Comparison of ENCODE assay signal across 20 mouse cellular contexts in genomic region chr8:112269214-112269566, GRCm38 (mm10).
A peak's percentile ranks its signal among the peaks of the same experiment; 100 is the strongest.
DNase-seq lines count a peak whose midpoint lies in the region; ATAC-seq and TF ChIP-seq lines count a peak whose summit lies in the region.
"Had no signal": no experiment of that assay in that cellular context is flagged by ENCODE, and none has a peak within 500 bp of the region (broad histone marks: within the 10 kb centered on the region; RNA-seq: fewer than 3 reads in every experiment).

No protein-coding gene starts in this region.

- H3K9ac ChIP-seq in forebrain, embryonic 12.5 days, result no peak overlapping the region
- H3K9ac ChIP-seq in forebrain, postnatal 0 days, result no peak overlapping the region
- no peak overlapping the region for H3K9ac ChIP-seq in neural tube, embryonic 13.5 days
- H3K9ac ChIP-seq: embryonic facial prominence, embryonic 15.5 days; heart, embryonic 12.5 days; limb, embryonic 13.5 days; liver, embryonic 15.5 days had no signal

- peaks cover 14% of the 10 kb centered on the region for H3K4me1 ChIP-seq in forebrain, embryonic 12.5 days
- no peaks in the 10 kb centered on the region; the same call in 1 of the 2 replicates for H3K4me1 ChIP-seq in forebrain, postnatal 0 days (ENCODE audit: insufficient read depth)
- peaks cover 15% of the 10 kb centered on the region for H3K4me1 ChIP-seq in midbrain, embryonic 10.5 days
- peaks cover 16% of the 10 kb centered on the region for H3K4me1 ChIP-seq in neural tube, embryonic 13.5 days (replicated peaks)
- H3K4me1 ChIP-seq: embryonic facial prominence, embryonic 15.5 days; heart, embryonic 12.5 days; limb, embryonic 13.5 days; liver, embryonic 15.5 days had no signal

- no peaks in the 10 kb centered on the region; the same call in 1 of the 2 replicates for H3K27me3 ChIP-seq in forebrain, embryonic 12.5 days
- no peaks in the 10 kb centered on the region for H3K27me3 ChIP-seq in forebrain, postnatal 0 days (ENCODE audit: insufficient read depth, low read length)
- no peaks in the 10 kb centered on the region for H3K27me3 ChIP-seq in midbrain, embryonic 10.5 days (ENCODE audit: low read depth, poor library complexity, severe bottlenecking)
- H3K27me3 ChIP-seq in neural tube, embryonic 13.5 days, result no peaks in the 10 kb centered on the region; the same call in 1 of the 2 replicates
- H3K27me3 ChIP-seq: embryonic facial prominence, embryonic 15.5 days; heart, embryonic 12.5 days; limb, embryonic 13.5 days; liver, embryonic 15.5 days had no signal

- no peaks in the 10 kb centered on the region for H3K36me3 ChIP-seq in forebrain, embryonic 12.5 days (replicated peaks)
- H3K36me3 ChIP-seq in forebrain, postnatal 0 days (ENCODE audit: insufficient read depth), result no peaks in the 10 kb centered on the region
- no peaks in the 10 kb centered on the region for H3K36me3 ChIP-seq in midbrain, embryonic 10.5 days
- no peaks in the 10 kb centered on the region for H3K36me3 ChIP-seq in neural tube, embryonic 13.5 days
- H3K36me3 ChIP-seq: embryonic facial prominence, embryonic 15.5 days; G1E; heart, embryonic 12.5 days; limb, embryonic 13.5 days; liver, embryonic 15.5 days had no signal

- no peaks in the 10 kb centered on the region for H3K9me3 ChIP-seq in forebrain, embryonic 12.5 days
- H3K9me3 ChIP-seq in forebrain, postnatal 0 days (ENCODE audit: low read length), result no peaks in the 10 kb centered on the region
- no peaks in the 10 kb centered on the region for H3K9me3 ChIP-seq in midbrain, embryonic 10.5 days (replicated peaks)
- no peaks in the 10 kb centered on the region for H3K9me3 ChIP-seq in neural tube, embryonic 13.5 days
- H3K9me3 ChIP-seq: embryonic facial prominence, embryonic 15.5 days; heart, embryonic 12.5 days; limb, embryonic 13.5 days had no signal

- H3K27ac ChIP-seq in forebrain, embryonic 12.5 days, result peak overlapping the region; percentile 88
- H3K27ac ChIP-seq in forebrain, postnatal 0 days (ENCODE audit: low read depth, low read length), result peak overlapping the region; percentile 62
- H3K27ac ChIP-seq in midbrain, embryonic 10.5 days (replicated peaks), result peak overlapping the region; percentile 42
- H3K27ac ChIP-seq in neural tube, embryonic 13.5 days (replicated peaks), result peak overlapping the region; percentile 63
- H3K27ac ChIP-seq: embryonic facial prominence, embryonic 15.5 days; limb, embryonic 13.5 days; liver, embryonic 15.5 days had no signal

- WGBS in forebrain, embryonic 12.5 days, result 12% methylated on average over 8 of the region's 8 CpGs
- 7% methylated on average over 8 of the region's 8 CpGs for WGBS in forebrain, postnatal 0 days
- 39% methylated on average over 8 of the region's 8 CpGs for WGBS in midbrain, embryonic 10.5 days
- WGBS in neural tube, embryonic 13.5 days, result 28% methylated on average over 8 of the region's 8 CpGs

- peak; percentile 73 for ATAC-seq in forebrain, embryonic 12.5 days (ENCODE audit: low FRiP score)
- ATAC-seq in forebrain, postnatal 0 days, result peak; percentile 45; the same call in 1 of the 2 replicates
- ATAC-seq in neural tube, embryonic 13.5 days (ENCODE audit: low read depth), result peak; percentile 40; the same call in 1 of the 2 replicates
- no peak for ATAC-seq in megakaryocyte-erythroid progenitor cell, adult 5-6 weeks (replicated peaks; ENCODE audit: low FRiP score, low TSS enrichment, poor library complexity, severe bottlenecking)

- H3K4me3 ChIP-seq in forebrain, embryonic 12.5 days (replicated peaks), result 0 out of 2 replicates have a peak overlapping the region, but pooled peaks have one; percentile 7
- H3K4me3 ChIP-seq in forebrain, postnatal 0 days (ENCODE audit: low read depth, low read length), result no peak overlapping the region
- H3K4me3 ChIP-seq in midbrain, embryonic 10.5 days, result peak overlapping the region; percentile 14
- H3K4me3 ChIP-seq in neural tube, embryonic 13.5 days, result no peak overlapping the region
- H3K4me3 ChIP-seq: embryonic facial prominence, embryonic 15.5 days; heart, embryonic 12.5 days; limb, embryonic 13.5 days; liver, embryonic 15.5 days had no signal

- peak overlapping the region; percentile 40 for H3K4me2 ChIP-seq in forebrain, embryonic 12.5 days
- H3K4me2 ChIP-seq in forebrain, postnatal 0 days (ENCODE audit: low read depth), result 0 out of 2 replicates have a peak overlapping the region, but pooled peaks have one; percentile 0
- peak overlapping the region; percentile 30 for H3K4me2 ChIP-seq in neural tube, embryonic 13.5 days
- H3K4me2 ChIP-seq: embryonic facial prominence, embryonic 15.5 days; heart, embryonic 12.5 days; limb, embryonic 13.5 days; liver, embryonic 15.5 days had no signal

- no peak for TF ChIP-seq CTCF in forebrain, postnatal 0 days (IDR thresholded peaks at IDR 0.05; ENCODE audit: low read depth)

- no peak for DNase-seq in forebrain, postnatal 0 days
- DNase-seq in midbrain, embryonic 10.5 days (ENCODE audit: low spot score), result peak; percentile 12
- no peak for DNase-seq in retina, embryonic 14.5 days (ENCODE audit: low spot score)
- no peak for DNase-seq in ovary, postnatal 10 days (ENCODE audit: low spot score)
- DNase-seq: adrenal gland, adult 2 months; cerebellum, adult 11 months; cerebellum, postnatal 25 days; gastrocnemius, postnatal 25 days; heart, postnatal 4 days; kidney, adult 11 months; kidney, postnatal 36 days; lung, postnatal 10 days had no signal

Comparison
In these comparisons a context has a peak if more than half of its experiments do, and no peak if none do; other contexts are left out.
1. H3K4me3 ChIP-seq: peak in forebrain, embryonic 12.5 days (single experiment) and midbrain, embryonic 10.5 days (single experiment); none in forebrain, postnatal 0 days (single experiment) and neural tube, embryonic 13.5 days (single experiment).
2. Peak in every context shown above with its lines, with median percentiles within 50 percentile points of each other: H3K27ac ChIP-seq and H3K4me2 ChIP-seq.